Mouse (Mus musculus) cerebellum, adult 2 months (tissue): ENCODE measurements around the gene Gpbar1. TPM values are rescaled to one million over a fixed set of nuclear protein-coding genes. Genes with fewer than 3 reads are reported as not detected.

Experiments
- DNase-seq, 2 experiments: peaks; one replicate each; pipeline ENCODE4 v3.0.0; 2021
- H3K27ac ChIP-seq: fragments of 200-500 bp; 2 replicates; pipeline ENCODE4 v1.5.1; 2012; ENCODE audit warnings: low read length, control low read depth, inconsistent platforms; ENCODE audit not compliant: insufficient read depth
- H3K27me3 ChIP-seq: fragments of 200-500 bp; 2 replicates; pipeline ENCODE4 v1.6.1; 2012; ENCODE audit warnings: inconsistent platforms, mild to moderate bottlenecking, low read length, moderate library complexity; ENCODE audit not compliant: control insufficient read depth, insufficient read depth
- H3K4me1 ChIP-seq: fragments of 200-500 bp; 2 replicates; pipeline ENCODE4 v1.6.1; 2011; ENCODE audit warnings: low read length; ENCODE audit not compliant: control insufficient read depth, insufficient read depth
- H3K4me3 ChIP-seq: fragments of 200-500 bp; replicated peaks from 2 replicates; pipeline ENCODE3; 2011; ENCODE audit warnings: mild to moderate bottlenecking, low read depth, low read length, control low read depth; ENCODE audit not compliant: insufficient read depth
- CTCF ChIP-seq: fragments of 200-500 bp; IDR thresholded peaks from 2 replicates; pipeline ENCODE4 v1.5.1; 2011; ENCODE audit warnings: low read depth, mild to moderate bottlenecking, control low read depth, low read length, moderate library complexity, borderline replicate concordance; ENCODE audit not compliant: insufficient read depth
- POLR2A ChIP-seq: fragments of 200-500 bp; IDR thresholded peaks from 2 replicates; pipeline ENCODE4 v1.6.1; 2011; ENCODE audit warnings: low read length, control low read depth, borderline replicate concordance; ENCODE audit not compliant: insufficient read depth
- WGBS: fragments of 180-500 bp; shearing (Covaris S2); methylation state at CpG from one replicate; pipeline ENCODE4 v1.1.7; 2018; 5-methylcytosine and 5-hydroxymethylcytosine counted together
- polyA plus RNA-seq: library from polyadenylated mRNA; depleted of rRNA; stranded (reverse); fragments of >200 nt; gene quantifications from 2 replicates; pipeline ENCODE4 v1.2.3, GENCODE M21; 2012

The Gpbar1 gene
- polyA plus RNA-seq, 1 experiment = not detected

DNA sequence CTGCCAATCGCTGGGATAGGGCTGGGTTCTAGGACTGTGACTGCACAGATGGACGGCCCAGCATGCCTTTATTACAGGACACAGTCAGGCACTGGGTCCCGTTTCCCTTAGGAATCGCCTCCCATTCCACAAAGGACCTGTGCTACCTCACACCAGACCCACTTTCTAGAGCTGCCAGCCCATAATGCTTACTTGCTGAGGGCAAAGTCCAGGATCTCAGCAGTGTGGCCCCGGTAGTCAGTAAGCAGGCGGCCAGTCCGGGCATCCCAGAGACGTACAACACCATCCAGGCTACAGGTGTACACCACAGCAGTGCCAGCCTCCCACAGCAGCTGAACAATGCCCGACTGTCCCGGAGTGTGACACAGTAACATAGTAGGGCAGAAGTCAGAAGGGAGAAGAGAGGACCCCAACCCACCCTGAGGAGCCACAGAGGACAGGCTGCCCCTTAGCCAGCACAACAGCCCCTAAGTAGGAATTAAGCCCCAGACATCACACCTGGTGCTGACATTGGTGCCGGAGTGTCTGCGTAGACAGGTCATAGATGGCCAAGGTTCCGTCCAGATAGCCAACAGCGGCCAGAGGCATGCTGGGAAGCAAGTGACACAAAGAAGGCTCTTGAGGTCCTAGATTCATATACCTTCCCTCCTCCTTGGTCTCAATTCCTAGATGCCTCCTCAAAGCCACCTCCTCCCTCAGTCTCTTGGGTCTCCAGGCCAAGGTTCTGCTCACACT lies 2.4 kb downstream of the Gpbar1 start:
- DNase-seq = no peak
- Histone ChIP-seq H3K4me3 (no peak overlapping the region), H3K4me1 (no peaks in the 10 kb centered on the region), H3K27me3 (no peaks in the 10 kb centered on the region), H3K27ac (no peak overlapping the region)
- 84% methylated on average over 14 of the region's 14 CpGs for WGBS
- TF ChIP-seq CTCF (no peak), POLR2A (no peak)

DNA sequence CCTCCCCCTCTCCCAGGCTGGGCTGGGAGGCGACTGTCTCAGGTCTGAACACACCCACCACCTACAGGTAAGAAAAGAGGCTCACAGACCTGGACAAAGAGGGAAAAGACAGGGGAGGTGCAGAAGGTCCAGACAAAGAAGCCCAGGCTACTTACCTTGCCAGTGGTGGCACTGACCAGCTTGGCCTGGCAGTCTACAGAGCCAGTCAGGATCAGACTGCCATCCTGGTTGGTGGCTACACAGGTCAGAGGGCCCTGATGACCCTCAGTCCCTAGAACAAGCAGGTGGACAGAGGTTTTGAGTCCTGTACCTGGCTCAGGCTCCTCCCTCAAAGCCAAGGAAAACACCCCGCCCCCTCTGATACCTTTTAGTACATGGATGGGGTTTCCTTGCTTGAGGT lies 3.0 kb downstream of the Gpbar1 start:
- TF ChIP-seq CTCF (no peak), POLR2A (no peak)
- Histone ChIP-seq H3K27me3 (no peaks in the 10 kb centered on the region), H3K27ac (no peak overlapping the region), H3K4me3 (no peak overlapping the region), H3K4me1 (no peaks in the 10 kb centered on the region)
- 88% methylated on average over 2 of the region's 2 CpGs for WGBS
- DNase-seq = no peak

DNA sequence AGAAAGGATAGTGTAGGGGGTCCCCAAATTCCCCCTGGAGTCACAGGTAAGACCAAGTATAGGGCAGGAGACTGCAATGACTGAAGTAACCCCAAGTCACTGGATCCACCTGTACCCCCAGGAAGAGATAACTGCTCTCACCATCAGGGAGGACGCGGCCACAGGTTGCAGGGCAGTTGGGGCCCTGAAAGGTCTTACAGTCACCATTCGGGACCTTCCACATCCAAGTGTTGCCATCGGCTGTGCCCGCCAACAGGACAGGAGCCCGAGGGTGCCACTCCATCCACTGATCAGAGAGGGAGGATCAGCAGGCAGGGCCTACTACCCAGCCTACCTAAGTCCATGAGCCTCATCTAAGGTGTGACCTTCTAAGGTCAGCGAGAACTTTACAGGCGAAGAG lies 3.5 kb downstream of the Gpbar1 start:
- Histone ChIP-seq H3K27me3 (no peaks in the 10 kb centered on the region), H3K4me1 (peaks cover 2% of the 10 kb centered on the region; the same call in 1 of the 2 replicates), H3K27ac (no peak overlapping the region), H3K4me3 (no peak overlapping the region)
- no peak for DNase-seq
- WGBS = 96% methylated on average over 8 of the region's 8 CpGs
- TF ChIP-seq CTCF (no peak), POLR2A (no peak)

DNA sequence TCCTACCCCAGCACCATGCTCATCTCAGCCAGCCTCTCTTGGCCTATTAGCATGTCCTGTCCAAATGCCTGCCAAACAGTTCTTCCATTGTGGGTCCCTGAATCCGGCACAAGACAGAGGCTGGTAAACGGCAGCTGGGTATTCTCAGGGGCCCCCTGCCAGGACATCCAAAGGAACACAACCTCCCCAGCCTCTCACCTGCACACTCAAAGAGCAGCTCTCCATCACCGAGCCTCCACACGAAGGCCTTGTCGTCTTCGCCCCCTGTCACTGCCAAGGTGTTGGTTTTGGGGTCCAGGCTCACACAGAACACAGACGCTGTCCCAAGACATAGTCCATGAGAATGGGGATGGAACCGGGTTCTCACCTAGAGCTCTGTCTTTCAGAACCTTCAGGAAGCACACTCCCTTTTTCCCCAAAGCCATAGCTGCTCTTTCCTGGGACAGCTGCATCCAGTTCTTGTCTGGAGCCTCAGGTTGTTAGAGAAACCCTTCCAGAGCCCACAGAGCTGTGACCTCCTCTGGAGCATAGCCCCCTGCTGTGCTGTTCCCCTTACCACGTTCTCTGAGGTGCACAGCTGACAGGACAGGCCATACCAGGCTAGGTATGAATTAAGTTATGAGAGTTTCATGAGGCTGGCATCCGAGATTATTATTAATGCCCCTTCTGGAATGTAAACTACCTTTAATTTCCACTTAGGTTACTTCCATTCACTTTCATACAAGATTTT lies 4.7 kb downstream of the Gpbar1 start:
- Histone ChIP-seq H3K4me3 (no peak overlapping the region), H3K27ac (no peak overlapping the region), H3K27me3 (no peaks in the 10 kb centered on the region), H3K4me1 (peaks cover 5% of the 10 kb centered on the region; the same call in 1 of the 2 replicates)
- 71% methylated on average over 10 of the region's 10 CpGs for WGBS
- no peak for DNase-seq
- TF ChIP-seq CTCF (no peak), POLR2A (no peak)

DNA sequence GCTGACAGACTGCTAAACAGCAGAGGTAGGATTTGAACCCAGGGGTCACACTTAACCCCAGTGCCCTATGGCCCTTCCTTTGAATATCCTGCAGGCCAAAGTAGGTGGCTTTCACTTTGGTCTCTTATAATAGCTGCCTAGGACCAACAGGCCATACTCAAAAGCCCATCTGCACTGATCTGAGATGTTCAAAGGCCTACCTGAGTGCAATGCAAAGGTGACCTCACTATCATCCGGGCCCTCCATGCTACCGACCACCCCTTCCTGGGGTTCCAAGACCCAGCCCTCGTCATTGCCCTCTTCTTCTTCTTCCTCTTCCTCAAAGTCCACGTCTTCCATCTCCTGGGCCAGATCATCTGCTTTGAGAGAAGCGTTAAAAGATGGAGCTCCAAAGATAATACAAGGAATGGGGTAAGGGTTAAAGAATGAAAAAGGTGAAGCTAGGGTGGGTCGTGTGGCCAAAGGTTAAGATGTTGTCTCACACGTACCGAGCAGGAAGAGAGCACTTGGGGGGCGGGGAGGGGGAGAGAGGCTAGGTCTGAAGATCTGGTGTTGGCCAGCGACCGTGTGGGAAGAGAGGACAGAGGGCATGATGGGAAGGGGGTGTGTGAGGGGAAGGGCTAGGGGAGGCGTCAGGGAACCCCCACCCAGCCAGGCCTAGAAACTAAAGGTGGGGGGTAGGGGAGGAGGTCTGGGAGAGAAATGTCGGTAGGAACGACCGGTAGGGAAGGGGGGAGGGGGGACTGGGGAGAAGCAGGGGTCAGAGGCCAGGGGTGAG lies 5.5 kb downstream of the Gpbar1 start:
- WGBS = 12% methylated on average over 15 of the region's 15 CpGs
- DNase-seq = no peak
- TF ChIP-seq CTCF (no peak), POLR2A (no peak)
- Histone ChIP-seq H3K27ac (no peak overlapping the region), H3K4me3 (peak overlapping the region; percentile 75), H3K4me1 (peaks cover 7% of the 10 kb centered on the region; the same call in 1 of the 2 replicates), H3K27me3 (no peaks in the 10 kb centered on the region)

DNA sequence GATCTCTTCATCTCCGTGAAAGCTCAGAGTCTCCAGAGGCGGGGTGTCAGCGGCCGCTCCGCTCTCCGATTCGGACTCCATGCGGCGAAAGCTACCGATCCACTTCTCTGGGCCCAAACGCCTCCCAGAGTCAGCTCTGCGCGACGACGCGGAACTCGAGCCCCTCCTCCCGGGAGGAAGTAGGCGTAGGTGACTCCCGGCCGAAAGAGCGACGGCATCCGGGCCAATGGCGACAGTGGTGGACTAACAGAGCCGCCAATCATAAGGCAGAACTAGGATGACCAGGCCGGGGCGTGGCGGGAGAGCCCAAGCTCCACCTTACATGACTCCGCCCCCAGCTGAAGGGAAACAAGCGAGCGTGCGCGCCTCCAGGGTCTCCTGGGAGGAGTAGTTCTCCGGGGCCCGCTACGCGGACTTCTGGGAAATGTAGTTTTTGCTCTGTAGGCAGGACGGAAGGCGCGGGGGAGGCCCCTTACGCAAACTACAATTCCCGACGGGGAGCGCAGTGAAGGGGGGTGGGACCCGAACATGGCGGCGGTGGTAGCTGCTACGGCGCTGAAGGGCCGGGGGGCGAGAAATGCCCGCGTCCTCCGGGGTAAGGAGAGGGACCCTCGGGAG lies 6.3 kb downstream of the Gpbar1 start, which contains the start of the genes Aamp and Pnkd:
Gene Aamp, minus strand, starts transcription at position 196 of the 618 bp plus-strand sequence.
Gene Pnkd, plus strand, starts transcription at position 388 of the 618 bp plus-strand sequence.
- Histone ChIP-seq H3K4me3 (peak within 1 kb of the TSS; percentile 92), H3K27ac (peak within 1 kb of the TSS; percentile 40; the same call in 1 of the 2 replicates), H3K4me1 (peaks cover 15% of the 10 kb centered on the region), H3K27me3 (no peaks in the 10 kb centered on the region)
- no peak for TF ChIP-seq CTCF
- TF ChIP-seq POLR2A = peak; percentile 69; the same call in 1 of the 2 replicates
- DNase-seq = peak; percentile 99 to 100
- WGBS = under 1% methylated on average over 56 of the region's 56 CpGs

DNA sequence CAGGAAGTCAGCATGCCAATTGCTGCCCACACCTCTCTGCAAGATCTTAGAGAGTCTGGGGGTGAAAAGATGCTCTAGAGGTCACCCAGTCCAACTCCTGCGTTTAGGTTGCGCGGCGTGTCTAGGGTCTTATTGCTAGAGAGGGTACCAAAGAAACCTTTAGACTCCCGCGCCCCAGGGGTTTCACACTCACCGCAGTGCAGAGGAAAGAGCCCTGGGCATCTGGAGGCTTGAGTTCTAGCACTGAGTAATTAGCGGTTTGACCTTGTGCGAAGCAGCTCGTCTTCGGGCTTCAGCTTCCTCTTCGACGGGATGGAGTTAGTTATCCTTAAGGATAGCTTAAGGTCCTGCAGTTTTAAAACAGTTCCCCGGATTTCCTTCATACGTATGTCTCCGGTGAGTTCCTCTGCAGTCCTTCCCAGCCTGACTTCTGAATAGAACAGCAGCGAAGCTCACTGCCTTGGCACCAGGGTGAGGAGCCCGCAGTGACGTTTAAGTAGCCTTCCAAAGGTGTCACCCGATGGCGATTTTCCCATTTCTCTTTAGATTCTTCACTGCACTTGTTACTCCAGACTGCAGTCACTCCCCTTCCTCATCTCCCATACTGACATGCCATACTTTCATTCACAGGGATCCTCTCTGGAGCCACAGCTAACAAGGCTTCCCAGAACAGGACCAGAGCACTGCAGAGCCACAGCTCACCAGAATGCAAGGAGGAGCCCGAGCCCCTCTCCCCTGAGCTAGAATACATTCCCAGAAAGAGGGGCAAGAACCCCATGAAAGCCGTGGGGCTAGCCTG lies 7.1 kb downstream of the Gpbar1 start:
- 3% methylated on average over 23 of the region's 23 CpGs for WGBS
- peak in 1 of 2 experiments; percentile 43 for DNase-seq
- Histone ChIP-seq H3K27me3 (no peaks in the 10 kb centered on the region), H3K4me1 (peaks cover 22% of the 10 kb centered on the region), H3K27ac (peak overlapping the region; percentile 40; the same call in 1 of the 2 replicates), H3K4me3 (peak overlapping the region; percentile 92)
- no peak for TF ChIP-seq POLR2A
- no peak for TF ChIP-seq CTCF
